Mouse (Mus musculus): ENCODE data around the gene Shc3. TPM values are rescaled to one million over a fixed set of nuclear protein-coding genes. Genes with fewer than 3 reads are reported as not detected.

Shc3 gene
- polyA plus RNA-seq, 1 experiment from 2014 or later, result 0.46 TPM

- Histone ChIP-seq H3K27me3 (ENCODE audit: control insufficient read depth, insufficient read depth, low read length) (no peaks in the 10 kb centered on the region), H3K4me2 (replicated peaks; ENCODE audit: low read depth, low read length) (no peak overlapping the region), H3K9me3 (ENCODE audit: control insufficient read depth, low read depth, low read length) (peaks cover 4% of the 10 kb centered on the region; the same call in 1 of the 2 replicates), H3K9ac (replicated peaks; ENCODE audit: low read depth, low read length) (no peak overlapping the region), H3K27ac (ENCODE audit: low read length) (no peak overlapping the region), H3K36me3 (ENCODE audit: control insufficient read depth, insufficient read depth, low read length) (no peaks in the 10 kb centered on the region), H3K4me3 (ENCODE audit: low read depth, low read length) (no peak overlapping the region), H3K4me1 (ENCODE audit: control insufficient read depth, insufficient read depth, low read length) (no peaks in the 10 kb centered on the region)
- WGBS, result 54% methylated on average over 4 of the region's 4 CpGs
- no peak for ATAC-seq (ENCODE audit: insufficient number of reproducible peaks, insufficient read depth, low FRiP score, low read depth)
These were observed 178.8 kb downstream of the Shc3 start for GRCm38 (mm10) chr13:51390398-51390797.

DNA sequence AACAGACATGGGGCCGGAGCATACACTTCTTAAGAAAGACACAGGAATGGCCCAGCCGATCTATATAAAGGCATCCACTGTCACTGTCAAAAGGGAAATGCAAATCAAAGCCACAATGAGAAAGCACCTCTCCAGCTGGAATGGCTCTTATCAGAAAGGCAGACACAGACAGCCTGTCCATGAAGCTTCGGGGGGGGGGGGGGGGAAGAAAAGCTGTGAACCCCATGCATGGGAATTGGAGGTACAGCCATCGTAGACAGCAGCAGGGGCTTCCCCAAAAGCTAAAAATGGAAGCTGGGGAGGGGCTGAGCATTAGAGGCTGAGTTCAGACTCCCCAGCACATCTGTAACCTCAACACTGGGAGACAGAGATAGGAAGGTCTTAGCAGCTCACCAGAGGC is 181.3 kb downstream of the Shc3 start:
- Histone ChIP-seq H3K36me3 (ENCODE audit: control insufficient read depth, insufficient read depth, low read length) (no peaks in the 10 kb centered on the region), H3K27me3 (ENCODE audit: control insufficient read depth, insufficient read depth, low read length) (no peaks in the 10 kb centered on the region), H3K4me2 (replicated peaks; ENCODE audit: low read depth, low read length) (no peak overlapping the region), H3K4me3 (ENCODE audit: low read depth, low read length) (no peak overlapping the region), H3K27ac (ENCODE audit: low read length) (no peak overlapping the region), H3K9ac (replicated peaks; ENCODE audit: low read depth, low read length) (no peak overlapping the region), H3K4me1 (ENCODE audit: control insufficient read depth, insufficient read depth, low read length) (no peaks in the 10 kb centered on the region), H3K9me3 (ENCODE audit: control insufficient read depth, low read depth, low read length) (no peaks in the 10 kb centered on the region)
- no peak for ATAC-seq (ENCODE audit: insufficient number of reproducible peaks, insufficient read depth, low FRiP score, low read depth)
- 64% methylated on average over 4 of the region's 4 CpGs for WGBS

DNA sequence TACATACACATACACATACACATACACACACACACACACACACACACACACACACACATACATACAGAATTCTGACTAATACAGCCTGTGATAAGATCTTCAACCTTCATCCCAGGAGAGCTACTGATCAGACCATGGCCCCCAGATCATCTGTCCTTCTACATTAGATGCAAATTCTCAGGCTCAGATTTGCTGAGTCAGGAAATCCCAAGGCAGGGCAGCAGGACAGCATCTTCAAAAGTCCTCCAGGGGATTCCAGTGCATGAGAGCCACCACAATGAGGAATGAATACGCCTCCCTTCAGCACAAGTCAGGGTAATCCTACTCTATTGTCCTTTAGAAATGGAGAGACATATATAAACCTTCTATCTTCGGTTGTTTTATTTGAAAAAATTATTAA is 184.3 kb downstream of the Shc3 start:
- no peak overlapping the region for H3K27ac ChIP-seq (ENCODE audit: low read length)
- H3K9ac ChIP-seq (replicated peaks; ENCODE audit: low read depth, low read length), result no peak overlapping the region
- ATAC-seq (ENCODE audit: insufficient number of reproducible peaks, insufficient read depth, low FRiP score, low read depth), result no peak
- no peaks in the 10 kb centered on the region for H3K9me3 ChIP-seq (ENCODE audit: control insufficient read depth, low read depth, low read length)
- H3K4me3 ChIP-seq (ENCODE audit: low read depth, low read length), result no peak overlapping the region
- H3K27me3 ChIP-seq (ENCODE audit: control insufficient read depth, insufficient read depth, low read length), result no peaks in the 10 kb centered on the region
- no peaks in the 10 kb centered on the region for H3K4me1 ChIP-seq (ENCODE audit: control insufficient read depth, insufficient read depth, low read length)
- 67% methylated on average over 2 of the region's 2 CpGs for WGBS
- H3K36me3 ChIP-seq (ENCODE audit: control insufficient read depth, insufficient read depth, low read length), result no peaks in the 10 kb centered on the region
- H3K4me2 ChIP-seq (replicated peaks; ENCODE audit: low read depth, low read length), result no peak overlapping the region

DNA sequence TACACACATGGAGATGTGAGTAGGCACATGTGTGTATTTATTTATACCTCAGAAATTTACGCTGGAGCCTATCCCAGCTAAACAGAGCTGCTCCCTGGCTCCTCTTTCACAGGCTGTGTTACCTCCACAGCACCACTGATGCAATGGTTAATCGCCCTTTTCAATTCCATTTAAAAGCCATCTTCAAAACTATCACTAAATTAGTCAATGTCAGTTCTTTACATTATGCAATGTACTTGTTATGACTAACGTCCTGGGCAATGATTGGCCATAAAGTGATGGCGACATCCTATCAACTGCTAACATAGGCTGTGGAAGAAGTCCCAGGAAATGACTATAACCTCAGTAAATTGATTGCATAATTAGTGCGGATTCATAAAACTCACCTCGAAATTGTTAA is 187.7 kb downstream of the Shc3 start:
- no peak for ATAC-seq (ENCODE audit: insufficient number of reproducible peaks, insufficient read depth, low FRiP score, low read depth)
- H3K4me3 ChIP-seq (ENCODE audit: low read depth, low read length), result no peak overlapping the region
- no peaks in the 10 kb centered on the region for H3K27me3 ChIP-seq (ENCODE audit: control insufficient read depth, insufficient read depth, low read length)
- H3K9me3 ChIP-seq (ENCODE audit: control insufficient read depth, low read depth, low read length), result no peaks in the 10 kb centered on the region
- 83% methylated on average over 6 of the region's 6 CpGs for WGBS
- no peak overlapping the region for H3K27ac ChIP-seq (ENCODE audit: low read length)
- H3K4me2 ChIP-seq (replicated peaks; ENCODE audit: low read depth, low read length), result no peak overlapping the region
- H3K36me3 ChIP-seq (ENCODE audit: control insufficient read depth, insufficient read depth, low read length), result no peaks in the 10 kb centered on the region
- no peak overlapping the region for H3K9ac ChIP-seq (replicated peaks; ENCODE audit: low read depth, low read length)
- H3K4me1 ChIP-seq (ENCODE audit: control insufficient read depth, insufficient read depth, low read length), result peaks cover 17% of the 10 kb centered on the region

Other genes with a start within 250 kb of the Shc3 start
- gene S1pr3, start 160.8 kb downstream of the Shc3 start, polyA plus RNA-seq (2014; fragmentation: Nextera tagmentation; extraction: Ambion mirVana), result 61.1 and 64.9 TPM in 2 replicates
- gene Cks2, start 75.8 kb upstream of the Shc3 start, polyA plus RNA-seq (2014; fragmentation: Nextera tagmentation; extraction: Ambion mirVana), result 348 and 373 TPM in 2 replicates
- 34.2 and 35.3 TPM in 2 replicates for gene Secisbp2, start 82.3 kb upstream of the Shc3 start, polyA plus RNA-seq (2014; fragmentation: Nextera tagmentation; extraction: Ambion mirVana)
- 9.0 and 10.2 TPM in 2 replicates for gene Sema4d, start 224.3 kb upstream of the Shc3 start, polyA plus RNA-seq (2014; fragmentation: Nextera tagmentation; extraction: Ambion mirVana)

Data from stomach, embryonic 14.5 days (tissue).